Mouse (Mus musculus): Measurements from ENCODE around the gene Prnp.

The Prnp gene

DNA sequence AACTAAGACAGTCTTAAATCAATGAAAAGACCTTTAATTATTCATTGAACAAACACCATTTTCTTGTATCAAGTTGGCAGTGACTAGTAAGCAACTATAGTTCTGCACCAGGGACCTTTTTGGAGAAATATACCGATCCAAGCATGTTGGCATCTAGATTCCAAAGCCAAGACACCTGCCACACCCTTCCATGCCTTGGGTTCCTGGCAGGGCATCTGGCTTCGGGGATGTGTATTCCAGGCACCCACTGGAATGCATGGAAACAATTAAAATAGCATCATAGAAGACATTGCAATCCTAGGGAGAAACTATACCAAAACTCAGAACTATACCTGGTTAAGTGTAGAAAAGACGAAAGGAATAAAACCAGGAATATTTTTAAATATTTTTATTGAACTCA lies 3.5 kb upstream of the Prnp start:
- DNase-seq (ENCODE audit: extremely low read depth, low read depth, low spot score): no peak

DNA sequence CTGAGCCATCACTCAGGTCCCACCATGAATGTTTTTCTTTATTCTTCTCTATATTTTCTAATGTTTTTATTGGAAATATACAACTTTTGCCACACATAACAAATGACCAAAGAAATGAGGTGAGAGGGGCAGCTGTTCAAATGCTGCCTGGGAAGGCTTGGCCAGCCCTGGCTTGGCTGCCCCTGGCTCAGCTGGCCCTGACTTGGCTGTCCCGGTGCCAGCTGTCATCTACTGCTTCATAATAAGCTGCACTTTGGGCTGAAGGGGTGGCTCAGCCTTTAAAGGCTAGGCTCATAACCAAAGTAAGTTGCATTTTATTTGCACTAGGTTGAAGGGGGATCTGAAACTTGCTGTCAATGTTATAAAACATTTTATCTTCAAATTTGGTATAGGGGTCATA lies 2.9 kb upstream of the Prnp start:
- no peak for DNase-seq (ENCODE audit: extremely low read depth, low read depth, low spot score)

DNA sequence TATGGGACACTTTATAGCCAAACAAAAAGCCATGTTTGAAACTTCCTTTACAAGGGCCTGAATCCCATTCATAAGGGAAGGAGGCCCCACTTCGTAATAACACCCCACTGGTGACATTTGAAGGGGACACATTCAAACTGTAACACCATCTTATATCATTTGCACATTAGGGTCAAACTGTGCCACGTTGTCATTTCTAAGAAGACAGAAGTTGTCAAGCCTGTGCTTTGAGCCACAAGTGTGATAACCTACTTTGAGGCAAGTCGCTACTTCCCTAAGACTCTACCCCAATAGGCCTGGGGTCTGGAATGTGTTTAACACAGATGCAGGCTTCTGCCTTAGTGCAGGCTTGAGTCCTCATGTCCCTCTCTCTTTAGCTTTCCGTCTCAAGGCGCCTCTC lies 2.4 kb upstream of the Prnp start:
- no peak for DNase-seq (ENCODE audit: extremely low read depth, low read depth, low spot score)

DNA sequence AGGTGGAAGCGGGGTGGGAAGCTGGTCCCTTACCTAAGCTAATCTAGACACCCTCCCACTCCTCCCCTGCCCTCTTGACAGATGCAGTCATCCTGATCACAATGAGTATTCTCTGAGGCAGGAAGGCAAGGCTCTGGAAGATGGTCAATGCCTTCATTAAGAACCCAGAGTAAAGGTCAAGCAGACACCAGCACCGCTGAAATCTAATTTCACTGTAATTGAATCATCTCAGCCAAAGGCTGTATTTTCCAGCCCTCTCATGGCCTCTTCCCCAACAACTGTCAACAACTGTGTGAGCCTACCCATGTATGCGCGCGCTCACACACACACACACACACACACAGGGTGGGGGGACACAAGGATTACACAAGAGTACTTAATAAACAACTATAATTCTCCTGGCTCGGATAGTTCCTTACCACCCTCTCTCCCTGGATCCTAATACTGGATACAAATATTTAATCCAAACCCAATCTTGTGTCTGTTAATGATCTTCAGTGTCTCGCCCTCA lies 1.3 kb upstream of the Prnp start:
- no peak for DNase-seq (ENCODE audit: extremely low read depth, low read depth, low spot score)

DNA sequence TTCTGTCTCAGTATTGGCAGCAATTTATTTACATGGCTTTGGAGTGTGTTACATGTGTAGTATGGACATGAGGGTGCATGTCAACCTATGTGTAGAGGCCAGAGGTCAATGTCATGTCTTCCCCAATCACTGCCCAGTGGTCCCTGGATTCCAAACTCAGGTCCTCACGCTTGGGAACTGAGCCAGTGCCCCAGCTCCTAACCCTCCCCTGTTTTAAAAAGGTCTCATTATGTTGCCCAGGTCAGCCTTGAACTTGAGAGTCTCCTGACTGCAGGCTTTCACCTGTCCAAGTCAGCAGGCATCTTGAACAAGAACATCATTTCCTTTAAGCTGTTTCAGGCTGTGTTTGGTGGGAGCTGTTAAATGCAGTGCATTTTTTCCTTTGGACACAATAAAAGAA lies 822 bp upstream of the Prnp start:
- DNase-seq (ENCODE audit: extremely low read depth, low read depth, low spot score): no peak

DNA sequence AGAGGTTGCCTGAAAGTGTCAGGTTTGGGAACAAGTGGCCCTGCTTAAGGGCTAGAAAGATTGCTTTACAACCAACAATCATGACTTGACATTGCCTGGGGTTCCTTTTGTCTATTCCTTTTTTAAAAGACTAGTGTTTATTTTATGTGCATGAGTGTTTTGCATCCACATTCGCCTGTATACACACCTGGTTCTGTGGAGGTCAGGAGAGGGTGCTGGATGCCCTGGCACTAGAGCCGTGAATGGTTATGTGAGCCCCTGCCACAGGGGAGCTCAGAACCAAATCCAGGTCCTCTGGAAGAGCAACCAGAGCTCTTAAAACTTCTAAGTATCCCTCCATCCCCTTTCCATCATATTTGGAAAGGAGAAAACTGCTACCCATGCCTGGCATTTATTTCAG lies 1.1 kb downstream of the Prnp start:
- DNase-seq (ENCODE audit: extremely low read depth, low read depth, low spot score): no peak

DNA sequence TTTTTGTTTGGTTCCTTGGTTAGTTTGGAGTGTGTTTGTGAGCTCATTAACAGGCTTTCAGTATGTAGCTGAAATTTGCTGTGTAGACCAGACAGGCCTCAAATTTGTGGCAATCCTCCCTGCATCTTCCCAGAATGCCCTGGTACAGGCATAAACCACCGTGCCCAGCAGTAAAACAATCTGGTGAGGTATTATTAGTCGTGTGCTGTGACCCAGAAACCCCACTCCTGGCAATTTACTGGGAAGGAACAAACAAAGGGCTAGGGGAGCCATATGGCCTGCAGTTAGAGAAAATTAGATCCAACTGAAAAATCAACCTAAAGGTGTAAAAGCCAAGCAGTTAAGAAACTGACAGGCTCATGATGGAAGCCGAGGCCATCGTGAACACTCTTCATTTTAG lies 1.6 kb downstream of the Prnp start:
- no peak for DNase-seq (ENCODE audit: extremely low read depth, low read depth, low spot score)

DNA sequence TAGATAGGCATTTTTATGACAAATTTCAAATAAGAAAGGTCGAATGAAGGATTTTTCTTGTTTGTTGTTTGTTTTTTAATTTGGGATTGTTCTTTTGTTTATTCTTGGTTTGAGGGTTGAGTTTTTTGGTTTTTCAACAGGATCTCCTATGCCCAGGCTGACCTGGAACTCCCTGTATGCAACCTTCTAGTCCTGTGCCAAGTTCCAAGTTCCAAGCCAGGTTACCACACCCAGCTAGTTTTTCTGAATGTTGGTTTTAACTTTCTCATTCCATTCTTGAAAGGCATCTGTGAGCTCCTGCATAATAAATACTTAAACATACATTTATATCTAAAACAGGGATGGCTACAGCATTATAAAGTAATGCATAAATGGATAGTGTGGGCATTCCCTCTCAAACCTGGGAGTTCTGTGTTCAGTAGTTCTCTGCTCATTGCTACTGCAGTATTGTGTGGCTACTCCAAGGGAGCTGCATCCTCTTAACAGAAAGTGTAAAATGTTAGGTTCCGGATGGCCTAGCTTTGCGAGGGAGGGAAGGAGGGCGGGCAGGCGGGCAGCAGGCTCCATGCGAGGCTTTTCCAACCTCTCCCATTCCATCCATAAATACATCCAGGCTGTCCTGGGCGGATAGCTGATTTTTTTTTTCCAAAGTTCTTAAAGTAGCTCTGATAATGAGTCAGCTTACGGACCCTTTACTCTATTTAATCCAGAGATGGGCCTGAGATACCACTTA lies 3.0 kb downstream of the Prnp start:
- DNase-seq (ENCODE audit: extremely low read depth, low read depth, low spot score): no peak

DNA sequence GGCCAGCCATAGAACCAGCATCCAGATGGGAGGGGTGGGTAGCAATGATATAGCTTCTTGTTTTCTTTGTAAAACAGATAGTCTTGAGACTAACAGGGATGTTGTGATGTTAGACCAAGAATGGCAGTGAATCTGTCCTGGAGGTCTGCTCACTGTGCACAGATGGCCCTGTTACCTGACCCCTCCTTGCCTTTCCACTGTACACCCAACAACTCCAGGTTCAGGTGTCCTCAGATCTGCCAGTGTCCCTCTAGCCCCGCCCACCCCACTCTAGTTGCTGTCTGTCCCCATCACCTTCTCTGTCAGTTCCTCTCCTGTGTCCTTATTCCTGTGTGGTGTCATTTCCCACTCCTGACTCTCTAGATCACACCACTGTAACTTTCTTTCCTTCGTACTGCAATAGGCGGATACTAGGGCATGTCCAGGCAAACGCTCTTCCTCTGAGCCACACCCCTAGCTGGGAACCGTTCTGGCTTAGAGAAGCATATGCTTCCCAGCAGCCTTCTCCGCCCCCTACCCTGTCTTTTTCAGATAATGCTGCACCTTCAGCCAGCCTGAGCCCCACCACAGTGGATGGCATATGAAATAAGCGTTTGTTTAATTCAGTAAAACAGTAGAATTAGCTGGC lies 22.7 kb downstream of the Prnp start:
- DNase-seq (ENCODE audit: extremely low read depth, low read depth, low spot score): no peak

DNA sequence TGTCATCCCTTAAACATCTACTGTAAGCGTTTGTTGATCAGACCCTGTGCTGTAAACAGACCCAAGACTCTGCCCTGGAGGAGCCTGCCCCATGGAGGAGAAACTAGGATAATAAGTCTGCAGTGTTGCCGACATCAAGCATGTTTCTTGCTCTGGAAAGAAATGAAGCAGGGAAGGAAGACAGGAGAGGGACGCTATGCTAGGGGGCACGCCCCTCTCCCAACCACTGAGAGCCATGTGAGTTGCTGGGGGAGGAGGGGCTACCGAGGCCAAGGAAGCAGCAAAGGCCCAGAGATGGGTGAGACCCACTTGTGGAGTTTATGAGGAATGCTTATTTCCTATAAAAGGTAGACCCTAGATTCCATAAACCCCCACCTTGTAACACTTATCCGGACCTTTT lies 23.3 kb downstream of the Prnp start:
- no peak for DNase-seq (ENCODE audit: extremely low read depth, low read depth, low spot score)

DNA sequence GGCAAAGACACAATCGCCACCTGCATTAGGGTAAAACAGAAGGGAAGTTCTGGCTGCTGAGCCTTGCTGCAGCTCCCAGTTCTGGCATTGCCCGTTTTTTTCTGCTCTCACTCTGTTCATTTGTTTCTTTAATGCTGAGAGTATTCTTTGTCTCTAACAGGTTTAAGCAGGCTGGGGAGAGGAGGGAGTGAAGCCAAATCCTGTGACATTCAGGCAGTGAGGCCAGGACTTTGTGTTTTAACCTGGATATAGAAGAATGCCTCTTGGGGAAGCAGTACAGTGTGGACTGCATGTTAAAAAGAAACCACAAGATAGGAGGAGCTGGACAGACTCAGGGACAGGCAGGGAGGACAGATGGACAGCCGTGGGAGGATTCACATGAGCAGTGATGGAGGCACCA lies 23.9 kb downstream of the Prnp start:
- no peak for DNase-seq (ENCODE audit: extremely low read depth, low read depth, low spot score)

DNA sequence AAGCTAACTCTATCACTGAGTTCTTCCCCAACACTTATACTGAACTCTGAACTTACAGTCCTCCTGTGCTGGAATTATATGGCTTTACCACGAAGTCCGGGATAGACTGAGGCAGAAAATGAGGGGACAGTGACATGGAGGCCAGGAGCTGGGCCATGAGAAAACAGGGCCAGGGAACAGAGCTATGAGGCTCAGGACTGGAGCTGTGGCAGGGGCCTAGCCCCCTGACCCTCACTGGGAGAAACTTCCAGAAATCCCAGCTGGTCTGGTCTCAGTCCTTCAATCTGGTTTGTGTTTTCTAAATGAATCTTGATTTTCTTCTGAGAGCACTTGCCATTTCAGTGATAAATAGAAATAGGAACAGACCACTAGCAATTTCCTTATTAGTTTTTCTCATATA lies 24.5 kb downstream of the Prnp start:
- no peak for DNase-seq (ENCODE audit: extremely low read depth, low read depth, low spot score)

DNA sequence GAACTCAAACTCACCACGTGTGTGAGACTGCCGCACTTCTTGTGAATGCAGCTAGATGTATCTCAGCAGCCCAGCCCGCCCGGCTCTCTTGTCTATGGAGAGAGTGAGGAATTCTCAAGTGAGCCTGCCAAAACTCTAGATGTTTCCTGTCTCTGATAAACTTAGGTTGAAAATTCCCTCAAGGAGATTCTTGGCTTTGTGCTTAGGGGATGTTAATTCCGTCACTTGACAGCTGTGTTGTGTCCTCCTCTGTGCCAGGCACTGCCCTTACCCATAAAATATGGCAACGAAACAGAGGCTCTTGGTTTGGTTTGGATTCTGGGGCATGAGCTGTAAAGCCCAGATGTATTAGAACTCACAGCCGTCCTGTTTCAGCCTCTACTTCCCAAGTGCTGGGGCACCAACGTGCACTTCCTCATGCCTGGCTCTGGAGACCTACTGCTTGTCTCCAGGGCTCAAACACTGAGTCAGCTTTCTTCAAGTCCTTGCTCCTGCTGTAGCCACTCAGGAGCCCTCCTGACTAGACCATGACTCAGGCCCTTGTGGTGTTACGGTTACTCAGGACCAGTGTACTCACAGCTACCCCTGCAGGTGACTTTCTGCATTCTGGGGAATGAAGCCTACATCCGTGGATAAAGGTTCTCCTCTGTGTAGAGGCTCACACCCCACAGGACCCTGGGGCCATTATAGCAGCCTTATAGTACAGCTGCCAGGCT lies 25.8 kb downstream of the Prnp start:
- no peak for DNase-seq (ENCODE audit: extremely low read depth, low read depth, low spot score)

DNA sequence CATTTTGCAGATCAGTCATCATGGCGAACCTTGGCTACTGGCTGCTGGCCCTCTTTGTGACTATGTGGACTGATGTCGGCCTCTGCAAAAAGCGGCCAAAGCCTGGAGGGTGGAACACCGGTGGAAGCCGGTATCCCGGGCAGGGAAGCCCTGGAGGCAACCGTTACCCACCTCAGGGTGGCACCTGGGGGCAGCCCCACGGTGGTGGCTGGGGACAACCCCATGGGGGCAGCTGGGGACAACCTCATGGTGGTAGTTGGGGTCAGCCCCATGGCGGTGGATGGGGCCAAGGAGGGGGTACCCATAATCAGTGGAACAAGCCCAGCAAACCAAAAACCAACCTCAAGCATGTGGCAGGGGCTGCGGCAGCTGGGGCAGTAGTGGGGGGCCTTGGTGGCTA lies 26.7 kb downstream of the Prnp start:
- DNase-seq (ENCODE audit: extremely low read depth, low read depth, low spot score): no peak

DNA sequence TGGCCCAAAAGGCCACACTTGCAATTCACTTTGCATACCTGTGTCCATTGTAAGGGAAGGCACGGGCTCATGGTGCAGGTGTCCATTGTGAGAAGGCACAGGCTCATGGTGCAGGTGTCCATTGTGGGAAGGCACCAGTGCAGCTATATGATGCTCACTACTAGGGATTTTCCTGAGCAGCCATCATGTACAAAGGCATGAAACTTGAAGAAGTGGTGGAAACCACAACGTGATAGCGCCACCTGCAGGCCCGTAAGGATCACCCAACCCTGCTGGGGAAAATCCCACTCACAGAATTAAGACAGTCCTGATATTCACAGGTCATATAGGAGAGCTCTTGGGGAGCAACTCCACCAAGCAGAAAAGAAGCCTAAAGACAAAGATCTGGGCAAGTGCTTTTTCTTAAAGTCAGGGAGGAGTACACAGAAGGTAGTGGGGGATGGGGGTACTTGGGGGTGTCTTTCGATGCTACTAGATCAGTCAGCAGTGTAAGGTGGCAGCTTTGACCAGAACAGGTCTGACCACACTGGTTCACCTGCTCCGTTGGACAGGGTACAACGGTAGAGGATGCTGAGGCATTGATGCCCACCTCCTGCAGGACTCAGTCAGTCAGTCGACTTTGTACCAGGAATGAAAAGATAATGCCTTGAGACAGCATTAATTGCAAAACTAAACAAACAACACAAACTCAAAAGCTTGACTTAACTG lies 29.8 kb downstream of the Prnp start:
- no peak for DNase-seq (ENCODE audit: extremely low read depth, low read depth, low spot score)

DNA sequence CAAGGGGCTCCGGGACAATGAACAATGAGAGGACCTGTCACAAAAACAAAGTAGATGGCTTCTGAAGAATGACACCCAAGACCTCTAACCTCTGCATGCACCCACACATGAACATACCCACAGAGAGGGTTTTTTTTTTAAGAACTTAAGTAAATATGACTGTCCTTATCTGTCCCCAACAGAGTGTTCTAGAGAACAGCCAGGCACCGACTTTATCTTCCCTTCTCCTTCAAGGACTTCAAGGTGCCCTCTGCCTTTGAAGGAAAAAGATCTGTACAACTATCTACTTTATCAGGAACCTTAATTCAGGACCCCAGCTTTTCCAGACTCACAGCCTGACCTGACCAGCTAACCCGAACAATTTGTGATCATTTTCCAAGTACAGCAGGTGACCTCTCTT lies 30.8 kb downstream of the Prnp start:
- DNase-seq (ENCODE audit: extremely low read depth, low read depth, low spot score): no peak

DNA sequence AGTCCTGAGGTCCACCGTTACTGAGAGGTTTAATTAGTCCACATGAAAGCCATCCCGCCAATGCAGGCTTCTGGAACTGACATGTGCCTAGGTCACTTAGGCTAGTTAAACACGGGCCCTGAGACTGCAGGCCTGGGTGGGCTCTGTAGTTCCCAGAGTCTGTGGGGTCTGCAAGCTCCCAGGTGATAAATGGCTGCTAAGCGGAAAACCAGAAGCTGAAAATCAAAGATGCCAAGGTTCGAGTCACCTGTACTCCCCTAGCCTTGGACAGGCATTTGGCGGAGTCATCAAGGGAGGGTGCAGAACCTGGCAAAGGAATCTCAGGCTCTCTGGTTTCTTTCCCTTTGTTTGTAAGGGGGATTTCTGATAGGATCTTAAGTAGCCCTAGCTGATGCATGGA lies 31.8 kb downstream of the Prnp start:
- no peak for DNase-seq (ENCODE audit: extremely low read depth, low read depth, low spot score)

DNA sequence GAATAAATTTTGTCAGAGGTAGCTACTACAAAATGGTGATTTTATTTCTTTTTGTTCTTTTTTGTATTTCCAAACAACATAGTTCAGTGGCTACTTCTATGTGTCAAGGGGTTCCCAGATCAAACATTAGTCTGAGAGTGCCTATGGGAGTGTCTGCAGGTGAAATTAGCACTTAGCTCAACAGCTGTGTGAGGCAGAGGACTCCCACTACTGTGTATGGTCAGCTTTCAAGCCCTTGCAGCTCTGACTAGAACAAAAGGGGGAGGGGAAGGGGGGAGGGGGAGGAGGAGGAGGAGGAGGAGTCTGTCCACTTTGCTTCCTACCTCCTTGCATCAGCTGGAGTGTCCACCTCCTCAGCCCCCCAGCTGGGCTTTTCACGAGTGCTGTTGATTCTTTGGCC lies 34.6 kb downstream of the Prnp start:
- no peak for DNase-seq (ENCODE audit: extremely low read depth, low read depth, low spot score)

DNA sequence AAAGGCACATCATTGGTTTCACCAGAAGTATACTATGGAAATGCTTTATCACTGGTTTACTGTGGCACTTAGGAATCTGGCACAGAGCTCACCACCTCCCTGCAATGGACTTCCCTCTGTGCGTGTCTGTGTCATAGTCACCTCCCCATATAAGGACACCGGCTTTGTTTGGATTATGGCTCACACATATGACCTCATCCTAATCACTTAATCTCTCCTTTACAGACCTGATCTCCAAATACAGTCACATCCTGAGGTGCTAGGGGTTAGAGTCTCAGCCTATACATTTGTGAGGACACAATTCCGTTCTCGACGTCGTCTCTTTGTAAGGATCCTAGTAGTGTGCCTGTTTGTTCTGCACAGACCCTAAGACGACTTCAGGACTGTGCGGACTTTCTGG lies 35.5 kb downstream of the Prnp start:
- DNase-seq (ENCODE audit: extremely low read depth, low read depth, low spot score): peak; percentile 36

DNA sequence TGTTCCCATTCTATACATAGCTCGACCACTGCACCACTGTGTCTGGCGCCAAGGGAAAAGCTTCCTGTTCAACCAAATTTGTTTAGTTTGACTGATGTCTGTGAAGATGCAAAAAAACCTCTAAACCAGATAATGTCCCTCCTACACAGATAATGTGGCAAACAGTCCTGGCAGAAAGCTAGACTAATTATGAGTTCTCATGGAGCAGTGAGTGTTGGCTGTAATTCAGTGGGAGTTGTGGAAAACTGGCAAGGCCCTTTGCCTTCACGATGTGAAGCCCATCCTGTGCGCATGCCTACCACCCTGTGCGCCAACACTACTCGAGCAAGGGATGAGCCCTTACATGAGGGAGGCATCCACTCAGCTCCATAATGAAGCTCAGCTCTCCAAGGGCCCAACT lies 36.0 kb downstream of the Prnp start:
- no peak for DNase-seq (ENCODE audit: extremely low read depth, low read depth, low spot score)

DNA sequence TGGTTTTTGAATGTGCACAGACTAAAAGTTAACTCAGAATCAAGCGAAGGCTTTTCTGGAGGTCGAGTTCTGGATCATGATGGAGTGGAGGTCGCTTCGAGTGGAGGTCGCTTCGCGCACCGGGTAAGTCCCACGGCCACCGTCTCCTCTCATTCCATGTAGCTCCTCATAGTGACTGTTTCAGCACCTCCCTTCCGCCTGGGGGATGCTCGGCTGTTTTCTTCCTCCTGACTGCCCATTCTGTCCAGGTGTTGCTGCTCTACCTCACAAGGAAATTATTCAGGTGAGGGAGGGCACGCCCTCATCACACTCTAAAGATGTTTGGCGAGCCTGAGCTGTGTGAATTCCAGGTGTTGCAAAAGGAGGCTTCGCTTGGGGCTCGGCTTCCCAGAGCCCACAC lies 36.6 kb downstream of the Prnp start:
- peak; percentile 18 for DNase-seq (ENCODE audit: extremely low read depth, low read depth, low spot score)

DNA sequence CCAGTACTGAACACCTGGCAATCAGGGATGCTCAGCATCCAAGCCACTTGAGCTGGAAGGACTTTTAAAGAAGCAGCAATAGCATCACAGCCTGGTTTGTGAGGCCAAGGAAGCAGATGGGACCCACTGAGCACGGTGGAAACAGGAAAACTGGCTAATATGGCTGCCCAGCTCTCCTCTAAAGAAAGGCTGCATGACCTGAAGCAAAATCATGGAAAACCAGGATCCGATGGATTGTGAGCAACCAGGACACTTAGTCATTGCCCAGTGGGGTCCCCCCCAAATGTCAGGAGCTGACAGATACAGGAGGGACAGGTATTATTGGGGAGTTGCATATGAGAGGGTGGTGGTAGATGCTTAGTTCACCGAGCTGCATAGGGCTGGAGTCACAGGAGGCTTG lies 38.4 kb downstream of the Prnp start:
- DNase-seq (ENCODE audit: extremely low read depth, low read depth, low spot score): no peak
